Mouse (Mus musculus): ENCODE data around the gene Hnrnpr. TPM values are rescaled to one million over a fixed set of nuclear protein-coding genes. Genes with fewer than 3 reads are reported as not detected.

The Hnrnpr gene
- polyA plus RNA-seq (2012; rRNA removed) = 21.0 and 41.5 TPM in 2 replicates
- polyA plus RNA-seq (2014; fragmentation: Nextera tagmentation; extraction: Ambion mirVana) = 40.7 and 48.9 TPM in 2 replicates

DNA sequence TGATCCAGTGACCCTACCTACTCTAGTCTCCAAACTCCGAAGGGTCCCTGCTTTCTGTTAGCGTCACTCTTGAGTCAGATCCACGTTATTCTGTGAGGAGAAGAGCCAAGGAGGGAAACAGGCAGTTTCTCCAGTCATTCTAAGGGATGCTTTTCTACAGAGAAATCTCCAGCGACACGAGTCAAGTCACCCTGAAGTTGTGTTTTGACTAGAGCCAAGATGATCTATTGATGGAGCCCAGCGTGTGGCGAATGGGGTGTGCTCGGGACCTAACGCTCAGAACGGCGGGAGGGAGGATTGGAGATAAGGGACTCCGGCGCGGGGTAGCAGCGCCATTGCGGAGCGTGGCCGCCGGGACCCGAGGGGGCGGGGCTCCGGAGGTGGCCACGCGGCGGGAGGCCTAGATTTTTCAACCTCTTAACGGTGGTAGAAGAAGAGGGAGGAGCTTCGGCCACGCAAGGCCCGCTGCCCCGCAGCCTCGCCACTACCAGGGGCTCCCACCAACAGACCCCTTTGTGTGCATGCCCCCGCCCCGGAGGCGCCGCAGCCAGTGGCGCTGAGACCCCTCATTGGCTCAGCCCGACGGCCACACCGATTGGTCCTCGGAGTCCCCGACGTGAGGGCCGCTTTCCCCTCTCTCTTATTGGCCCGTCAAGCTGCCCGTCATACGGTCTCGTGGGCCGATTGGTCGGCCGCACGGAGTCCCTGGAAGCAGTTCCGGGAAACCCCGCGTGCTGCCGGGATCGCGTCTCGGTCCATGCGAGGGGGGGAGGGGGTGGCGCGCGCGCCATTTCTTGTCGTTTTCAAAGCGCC is at the start of gene Hnrnpr:
TSS of gene Hnrnpr (plus strand) at position 714 of the 813 bp plus-strand sequence.
- Histone ChIP-seq H3K4me3 (ENCODE audit: insufficient read depth in 1 of 2, low read depth in 2 of 2, low read length in 2 of 2) (peak within 1 kb of the TSS; percentile 87 to 97), H3K9me3 (ENCODE audit: control insufficient read depth, low read length) (no peaks in the 10 kb centered on the region), H3K27ac (peak within 1 kb of the TSS; percentile 86), H3K9ac (replicated peaks) (peak within 1 kb of the TSS; percentile 94), H3K4me2 (ENCODE audit: low read depth) (peak within 1 kb of the TSS; percentile 91), H3K27me3 (ENCODE audit: control insufficient read depth, insufficient read depth, low read length) (no peaks in the 10 kb centered on the region), H3K4me1 (replicated peaks; ENCODE audit: control insufficient read depth in 2 of 2, insufficient read depth in 2 of 2, low read length in 1 of 2) (peaks cover 5 to 16% of the 10 kb centered on the region in 2 experiments), H3K36me3 (replicated peaks; ENCODE audit: control insufficient read depth, insufficient read depth, low read depth) (peaks cover 3% of the 10 kb centered on the region; the same call in 1 of the 2 replicates)
- no peak for TF ChIP-seq CTCF (IDR thresholded peaks at IDR 0.05; ENCODE audit: low read depth)
- TF ChIP-seq EP300 (IDR thresholded peaks at IDR 0.05; ENCODE audit: low read depth) = no peak; the same call in 1 of the 2 replicates
- ATAC-seq (ENCODE audit: insufficient read depth) (peak; percentile 93), DNase-seq (ENCODE audit: low read depth in 3 of 3, low spot score in 3 of 3) (peak; percentile 96 to 97 (median 97))
- under 1% methylated on average over 62 of the region's 65 CpGs for WGBS (ENCODE audit: insufficient replicate concordance)

DNA sequence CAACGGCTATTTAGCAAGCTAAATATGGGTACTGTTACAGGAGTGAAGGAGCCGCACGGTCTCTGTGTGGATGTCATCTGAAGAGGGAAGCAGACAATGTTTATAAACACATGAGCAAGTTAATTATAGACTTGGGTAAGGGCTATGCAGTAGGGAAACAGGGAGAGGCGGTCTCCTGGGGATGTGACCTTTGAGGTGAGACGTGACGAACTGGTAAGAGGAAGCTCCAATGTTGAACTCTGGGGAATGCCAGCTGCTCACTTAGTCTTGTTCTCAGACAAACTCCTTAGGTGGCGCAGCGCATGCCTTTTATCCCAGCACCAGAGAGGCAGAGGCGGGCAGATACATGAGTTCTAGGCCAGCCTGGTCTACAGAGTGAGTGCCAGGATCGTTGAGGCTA is 48.8 kb upstream of the Hnrnpr start:
- no peaks in the 10 kb centered on the region for H3K27me3 ChIP-seq (ENCODE audit: control insufficient read depth, insufficient read depth, low read length)
- no peak overlapping the region for H3K4me3 ChIP-seq (ENCODE audit: insufficient read depth in 1 of 2, low read depth in 2 of 2, low read length in 2 of 2)
- DNase-seq (ENCODE audit: low read depth in 3 of 3, low spot score in 3 of 3) (no peak), ATAC-seq (ENCODE audit: insufficient read depth) (no peak)
- WGBS (ENCODE audit: insufficient replicate concordance) = 52% methylated on average over 10 of the region's 10 CpGs
- no peak overlapping the region for H3K9ac ChIP-seq (replicated peaks)
- H3K9me3 ChIP-seq (ENCODE audit: control insufficient read depth, low read length) = no peaks in the 10 kb centered on the region
- no peak overlapping the region for H3K4me2 ChIP-seq (ENCODE audit: low read depth)
- peaks cover 0 to under 1% of the 10 kb centered on the region in 2 experiments; a peak in 1 of 4 replicates for H3K4me1 ChIP-seq (replicated peaks; ENCODE audit: control insufficient read depth in 2 of 2, insufficient read depth in 2 of 2, low read length in 1 of 2)
- TF ChIP-seq EP300 (IDR thresholded peaks at IDR 0.05; ENCODE audit: low read depth) (no peak), CTCF (IDR thresholded peaks at IDR 0.05; ENCODE audit: low read depth) (no peak)
- no peaks in the 10 kb centered on the region for H3K36me3 ChIP-seq (replicated peaks; ENCODE audit: control insufficient read depth, insufficient read depth, low read depth)
- no peak overlapping the region for H3K27ac ChIP-seq

DNA sequence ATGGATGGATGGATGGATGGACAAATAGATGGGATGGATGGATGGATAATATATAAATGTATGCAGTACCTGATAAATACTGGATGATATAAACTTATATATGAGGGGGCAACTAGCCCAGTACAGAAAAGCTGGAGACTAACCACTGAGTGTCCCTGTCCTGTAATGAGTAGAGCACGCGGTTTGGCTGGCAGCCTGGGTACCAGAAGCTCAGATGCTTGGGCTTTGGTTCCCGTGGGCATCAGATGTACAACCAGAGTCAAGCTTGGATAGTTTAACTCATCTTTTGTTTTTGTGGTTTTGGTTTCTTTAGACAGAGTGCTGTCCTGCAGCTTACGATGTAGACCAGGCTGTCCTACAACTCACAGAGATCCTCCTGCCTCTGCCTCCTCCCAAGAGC is 47.2 kb upstream of the Hnrnpr start:
- DNase-seq (ENCODE audit: low read depth in 3 of 3, low spot score in 3 of 3) (no peak), ATAC-seq (ENCODE audit: insufficient read depth) (no peak)
- Histone ChIP-seq H3K27me3 (ENCODE audit: control insufficient read depth, insufficient read depth, low read length) (no peaks in the 10 kb centered on the region), H3K9me3 (ENCODE audit: control insufficient read depth, low read length) (no peaks in the 10 kb centered on the region), H3K4me3 (ENCODE audit: insufficient read depth in 1 of 2, low read depth in 2 of 2, low read length in 2 of 2) (no peak overlapping the region), H3K27ac (no peak overlapping the region), H3K36me3 (replicated peaks; ENCODE audit: control insufficient read depth, insufficient read depth, low read depth) (no peaks in the 10 kb centered on the region), H3K4me1 (replicated peaks; ENCODE audit: control insufficient read depth in 2 of 2, insufficient read depth in 2 of 2, low read length in 1 of 2) (peaks cover 0 to 2% of the 10 kb centered on the region in 2 experiments; a peak in 1 of 4 replicates), H3K4me2 (ENCODE audit: low read depth) (no peak overlapping the region), H3K9ac (replicated peaks) (no peak overlapping the region)
- WGBS (ENCODE audit: insufficient replicate concordance) = 61% methylated on average over 4 of the region's 4 CpGs
- TF ChIP-seq EP300 (IDR thresholded peaks at IDR 0.05; ENCODE audit: low read depth) = no peak

DNA sequence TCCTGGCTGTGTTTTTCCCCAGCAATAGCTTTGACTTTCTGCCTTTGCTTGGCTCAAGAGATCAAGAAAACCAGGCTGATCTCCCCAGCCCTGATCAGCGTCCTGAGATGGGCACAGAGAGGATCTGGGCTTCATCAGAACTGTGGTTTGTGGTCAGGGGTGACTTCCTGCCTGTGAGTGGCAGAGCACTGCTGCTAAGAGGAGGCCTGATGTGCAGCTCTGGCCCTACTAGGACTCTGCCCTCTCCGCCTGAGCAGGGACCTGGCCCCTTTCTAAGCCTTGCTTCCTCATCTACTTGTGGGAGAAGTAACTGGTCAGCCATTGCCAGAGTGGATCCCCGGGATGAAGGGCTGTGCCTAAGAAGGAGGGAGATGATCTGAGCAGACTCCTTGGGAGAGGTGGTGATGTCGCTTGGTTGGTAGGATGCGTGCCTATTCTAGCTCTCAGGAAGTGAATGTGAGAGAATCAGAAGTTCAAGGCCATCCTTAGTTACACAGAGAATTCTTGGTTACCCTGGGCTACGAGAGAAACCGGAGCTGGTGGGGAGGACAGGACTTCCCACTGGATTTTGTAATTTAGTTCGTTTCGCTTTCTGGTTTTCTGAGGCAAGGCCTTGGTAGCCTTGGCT is 43.9 kb upstream of the Hnrnpr start:
- Histone ChIP-seq H3K4me3 (ENCODE audit: insufficient read depth in 1 of 2, low read depth in 2 of 2, low read length in 2 of 2) (no peak overlapping the region), H3K36me3 (replicated peaks; ENCODE audit: control insufficient read depth, insufficient read depth, low read depth) (no peaks in the 10 kb centered on the region), H3K9me3 (ENCODE audit: control insufficient read depth, low read length) (no peaks in the 10 kb centered on the region), H3K4me1 (replicated peaks; ENCODE audit: control insufficient read depth in 2 of 2, insufficient read depth in 2 of 2, low read length in 1 of 2) (peaks cover 0 to 2% of the 10 kb centered on the region in 2 experiments; a peak in 1 of 4 replicates), H3K4me2 (ENCODE audit: low read depth) (no peak overlapping the region), H3K9ac (replicated peaks) (no peak overlapping the region), H3K27ac (no peak overlapping the region), H3K27me3 (ENCODE audit: control insufficient read depth, insufficient read depth, low read length) (no peaks in the 10 kb centered on the region)
- no peak for ATAC-seq (ENCODE audit: insufficient read depth)
- no peak for DNase-seq (ENCODE audit: low read depth in 3 of 3, low spot score in 3 of 3)
- WGBS (ENCODE audit: insufficient replicate concordance) = 32% methylated on average over 9 of the region's 9 CpGs
- TF ChIP-seq EP300 (IDR thresholded peaks at IDR 0.05; ENCODE audit: low read depth) = no peak
- no peak for TF ChIP-seq CTCF (IDR thresholded peaks at IDR 0.05; ENCODE audit: low read depth)

DNA sequence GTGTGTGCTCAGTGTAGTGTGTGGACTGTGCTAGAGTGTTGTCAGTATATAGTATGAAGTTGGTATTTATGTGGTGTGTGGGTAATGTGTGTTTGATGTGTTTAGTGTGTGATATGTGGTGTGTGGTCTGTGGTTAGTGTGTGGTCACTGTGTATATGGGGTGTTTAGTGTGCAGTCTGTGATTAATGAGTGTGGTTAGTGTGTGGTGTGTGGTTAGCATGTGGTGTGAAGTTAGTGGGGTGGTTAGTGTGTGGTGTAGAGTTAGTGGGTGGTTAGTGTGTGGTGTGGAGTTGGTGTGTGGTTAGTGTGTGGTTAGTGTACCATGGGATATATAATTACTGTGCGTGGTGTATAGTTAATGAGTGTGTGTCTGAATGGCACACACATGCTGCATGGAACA is 41.8 kb upstream of the Hnrnpr start:
- ATAC-seq (ENCODE audit: insufficient read depth) (no peak), DNase-seq (ENCODE audit: low read depth in 3 of 3, low spot score in 3 of 3) (no peak)
- Histone ChIP-seq H3K27me3 (ENCODE audit: control insufficient read depth, insufficient read depth, low read length) (no peaks in the 10 kb centered on the region), H3K4me3 (ENCODE audit: insufficient read depth in 1 of 2, low read depth in 2 of 2, low read length in 2 of 2) (no peak overlapping the region), H3K36me3 (replicated peaks; ENCODE audit: control insufficient read depth, insufficient read depth, low read depth) (no peaks in the 10 kb centered on the region), H3K27ac (no peak overlapping the region), H3K4me1 (replicated peaks; ENCODE audit: control insufficient read depth in 2 of 2, insufficient read depth in 2 of 2, low read length in 1 of 2) (peaks cover 0 to 2% of the 10 kb centered on the region in 2 experiments; a peak in 1 of 4 replicates), H3K9me3 (ENCODE audit: control insufficient read depth, low read length) (no peaks in the 10 kb centered on the region), H3K4me2 (ENCODE audit: low read depth) (no peak overlapping the region), H3K9ac (replicated peaks) (no peak overlapping the region)
- TF ChIP-seq CTCF (IDR thresholded peaks at IDR 0.05; ENCODE audit: low read depth) (no peak), EP300 (IDR thresholded peaks at IDR 0.05; ENCODE audit: low read depth) (no peak)
- WGBS (ENCODE audit: insufficient replicate concordance) = 38% methylated on average over 1 of the region's 1 CpGs

All from liver, embryonic 14.5 days (tissue).